Mouse (Mus musculus): ENCODE results near the gene Gm17093. TPM values are rescaled to one million over a fixed set of nuclear protein-coding genes. Genes with fewer than 3 reads are reported as not detected.

Gene Gm17093
- not detected for total RNA-seq (2023)

DNA sequence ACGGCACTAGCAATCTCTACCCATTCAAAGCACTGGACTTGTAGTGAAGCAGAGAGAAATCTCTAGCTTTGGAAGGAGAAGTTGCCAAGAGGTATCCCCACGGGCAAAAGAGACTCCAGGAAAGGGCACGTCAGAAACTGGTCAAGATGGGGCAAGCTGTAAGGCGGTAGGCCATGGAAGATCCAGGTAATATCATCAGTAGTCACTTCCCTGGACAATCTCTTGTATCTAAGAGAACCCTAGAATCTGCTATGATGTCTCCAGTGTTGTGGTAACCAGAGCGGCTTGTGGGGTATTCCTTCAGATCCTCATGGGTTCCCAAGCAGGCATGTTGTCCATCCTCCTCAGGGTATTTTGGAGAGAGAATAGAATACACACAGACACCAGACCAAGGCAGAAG, at the start of gene Gm17093:
TSS of gene Gm17093 (plus strand) at position 301 of the 400 bp plus-strand sequence.

GRCm38 (mm10) chr14:44492163-44492562, 25.9 kb upstream of the Gm17093 start, which contains the start of gene BC061237:
BC061237 (plus strand) TSS chr14:44492463.

Other genes starting within 250 kb of the Gm17093 start
- gene Gm8220, start 232.7 kb upstream of the Gm17093 start, total RNA-seq (2023) = not detected
- gene Gm5930, start 179.7 kb upstream of the Gm17093 start, total RNA-seq (2023) = not detected
- gene Gm8229, start 152.9 kb upstream of the Gm17093 start, total RNA-seq (2023) = not detected
- not detected for gene Gm3371, start 107.6 kb upstream of the Gm17093 start, total RNA-seq (2023)
- not detected for gene Gm8232, start 84.6 kb upstream of the Gm17093 start, total RNA-seq (2023)
- not detected for gene BC061237, start 25.8 kb upstream of the Gm17093 start, total RNA-seq (2023)
- gene Gm8247, start 64.9 kb downstream of the Gm17093 start, total RNA-seq (2023) = not detected
- not detected for gene Gm5624, start 109.7 kb downstream of the Gm17093 start, total RNA-seq (2023)
- not detected for gene Gm8257, start 188.2 kb downstream of the Gm17093 start, total RNA-seq (2023)
- not detected for gene Gm8267, start 232.1 kb downstream of the Gm17093 start, total RNA-seq (2023)

Data from monocyte, adult 59 days (primary cell).